Mouse (Mus musculus): ENCODE results near the gene Olfr463.

GRCm38 (mm10) chr11:87916005-87916404, 18.8 kb upstream of the Olfr463 start:
- TF ChIP-seq CTCF (IDR thresholded peaks at IDR 0.05; ENCODE audit: low read depth) = no peak
- no peak for TF ChIP-seq EP300 (IDR thresholded peaks at IDR 0.05; ENCODE audit: low read depth)

Measured in heart, postnatal 0 days (tissue).